Mouse (Mus musculus): ENCODE measurements around the gene Klk9. TPM values are rescaled to one million over a fixed set of nuclear protein-coding genes. Genes with fewer than 3 reads are reported as not detected.

Gene Klk9
- not detected for total RNA-seq (2021)
- long read RNA-seq, experiment 1, result 0 reads
- long read RNA-seq, experiment 2, partial matches to known transcripts, result 0 of 1 reads
- long read RNA-seq, experiment 2, other reads (novel, unspliced or antisense), result 1 of 1 reads

DNA sequence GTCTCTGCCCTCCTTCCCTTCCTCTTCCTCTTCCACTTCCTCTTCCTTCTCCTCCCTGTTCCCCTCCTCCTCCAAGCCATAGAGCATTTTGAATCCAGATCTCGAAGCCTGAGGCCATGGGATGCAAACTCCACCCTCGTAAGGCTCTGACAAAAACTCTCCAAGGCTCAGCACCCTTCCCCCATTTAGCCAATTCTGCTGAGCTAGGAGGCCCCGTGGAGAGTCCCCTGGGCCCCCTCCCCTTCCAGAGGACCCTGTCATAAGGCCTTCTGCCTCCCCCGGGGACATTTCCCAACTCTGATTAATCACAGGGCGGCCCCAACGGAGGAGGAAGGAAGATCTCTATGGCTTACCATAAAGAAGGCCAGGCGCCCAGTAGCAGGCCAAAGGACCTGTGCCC, at the start of gene Klk9:
Klk9 (plus strand) TSS at position 301 of the 400 bp plus-strand sequence.
- no peak for DNase-seq
- intact Hi-C loops (cut with DNase I), result no loop called here

DNA sequence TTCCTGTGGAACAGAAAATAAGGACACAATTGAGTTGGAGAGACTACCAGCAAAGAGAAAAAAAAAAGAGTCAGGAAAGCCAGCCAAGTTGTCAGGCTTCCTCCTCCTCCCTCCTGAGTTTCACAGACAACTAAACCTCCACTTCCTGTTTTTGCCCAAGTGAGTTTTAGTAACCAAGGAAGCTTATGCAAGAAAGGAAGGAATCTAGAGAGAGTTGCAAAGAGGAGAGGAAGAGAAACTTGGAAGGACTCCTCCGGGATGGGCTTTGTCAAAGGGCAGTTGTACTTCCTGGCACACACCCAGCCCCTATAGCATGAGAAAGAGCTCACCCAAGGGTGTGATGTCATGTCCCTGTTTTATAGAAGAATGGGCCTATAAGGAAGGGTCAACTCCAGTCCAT, 43.9 kb upstream of the Klk9 start:
- DNase-seq, result peak; percentile 23 to 28
- intact Hi-C loops (cut with DNase I), result no loop called here

DNA sequence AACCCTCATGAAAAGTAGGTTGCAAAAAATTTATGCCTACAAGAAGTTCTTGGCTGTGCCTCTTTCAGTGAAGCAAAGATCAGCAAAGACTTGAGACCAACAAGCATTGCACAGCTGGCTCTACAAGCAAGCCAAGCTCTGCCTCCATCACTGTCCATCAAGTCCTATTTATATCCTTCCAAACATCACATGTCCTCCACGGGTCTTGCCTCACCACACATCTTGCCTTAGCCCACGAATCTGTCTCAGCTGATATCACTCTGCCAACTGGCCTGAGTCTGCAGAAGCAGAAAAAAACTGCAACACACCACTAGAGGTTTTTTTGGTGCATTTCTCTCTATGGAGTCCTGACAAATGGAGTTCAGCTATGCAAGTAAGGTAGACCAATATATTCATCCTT, 38.9 kb upstream of the Klk9 start:
- DNase-seq, result no peak
- intact Hi-C loops (cut with DNase I), result no loop called here

DNA sequence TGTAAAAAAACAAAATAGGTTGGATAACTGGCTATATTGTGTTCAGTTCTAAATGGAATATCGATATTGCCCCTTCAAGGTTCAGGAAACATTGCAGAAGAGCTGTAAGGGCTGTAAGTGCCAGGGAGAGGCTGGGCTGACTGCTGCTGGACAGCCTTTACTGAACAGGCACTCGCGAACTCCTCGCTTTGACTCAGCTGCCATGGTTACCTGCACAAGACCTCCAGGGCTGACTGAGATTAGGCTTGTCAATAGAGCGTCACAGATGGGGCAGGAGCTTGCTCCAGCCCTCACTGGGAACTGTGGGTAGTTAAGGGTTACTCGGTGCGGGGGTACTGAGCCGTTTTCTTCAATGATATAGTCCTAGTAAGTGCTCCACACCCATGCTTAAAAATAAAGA, 25.2 kb upstream of the Klk9 start:
- intact Hi-C loops (cut with DNase I), result no loop called here
- no peak for DNase-seq

DNA sequence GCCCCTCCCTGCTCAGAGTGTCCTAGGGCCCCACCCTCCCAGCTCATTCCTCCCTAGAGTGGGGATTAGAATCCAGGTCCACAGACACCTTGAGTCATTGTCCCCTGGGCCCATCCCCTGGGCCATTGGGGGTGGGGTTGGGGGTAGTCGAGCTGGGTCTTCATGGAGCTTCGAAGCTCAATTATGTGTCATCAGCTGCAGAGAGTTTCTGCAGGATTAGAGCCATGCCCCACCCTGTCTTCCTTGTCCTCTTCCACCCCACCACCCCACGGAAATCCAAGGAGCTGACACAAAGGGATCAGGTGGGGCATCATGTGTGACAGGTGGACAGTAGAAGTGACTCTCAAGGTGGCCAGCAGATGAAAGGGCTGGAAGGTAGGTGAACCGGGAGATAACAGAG, 23.1 kb upstream of the Klk9 start, which contains the start of gene Klk12:
Klk12 (plus strand) TSS at position 301 of the 400 bp plus-strand sequence.
- intact Hi-C loops (cut with DNase I), result no loop called here

DNA sequence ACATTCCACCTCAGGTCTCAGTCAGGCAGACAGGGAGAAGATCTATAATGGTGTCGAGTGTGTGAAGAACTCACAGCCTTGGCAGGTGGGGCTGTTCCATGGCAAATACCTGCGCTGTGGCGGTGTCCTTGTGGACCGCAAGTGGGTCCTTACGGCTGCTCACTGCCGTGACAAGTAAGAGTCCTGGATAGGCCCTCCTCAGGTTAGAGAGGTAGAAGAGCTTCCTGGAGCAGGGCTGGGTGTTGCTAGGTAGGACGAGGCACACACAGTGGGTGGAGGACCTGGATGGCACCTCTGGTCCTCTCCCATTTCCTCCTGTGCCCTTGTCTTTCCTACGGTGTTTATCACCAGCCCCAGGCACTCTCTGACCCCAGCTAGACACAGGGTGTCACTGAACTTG, 22.1 kb upstream of the Klk9 start:
- intact Hi-C loops (cut with DNase I), result no loop called here
- no peak for DNase-seq

More for the DNA sequence above, 23.1 kb upstream of the Klk9 start, which contains the start of gene Klk12:
- DNase-seq, result no peak

DNA sequence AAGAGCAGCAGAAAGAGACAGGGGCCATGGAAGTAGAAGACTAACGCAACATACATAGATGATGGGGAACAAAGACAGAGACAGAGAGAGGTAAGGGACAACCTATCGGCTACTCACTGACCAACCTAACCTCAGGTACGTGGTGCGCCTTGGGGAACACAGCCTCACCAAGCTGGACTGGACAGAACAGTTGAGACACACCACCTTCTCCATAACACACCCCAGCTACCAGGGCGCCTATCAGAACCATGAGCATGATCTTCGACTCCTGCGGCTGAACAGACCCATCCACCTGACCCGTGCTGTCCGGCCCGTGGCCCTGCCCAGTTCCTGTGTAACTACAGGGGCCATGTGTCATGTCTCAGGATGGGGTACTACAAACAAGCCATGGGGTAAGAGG, 21.0 kb upstream of the Klk9 start:
- intact Hi-C loops (cut with DNase I), result no loop called here
- no peak for DNase-seq

DNA sequence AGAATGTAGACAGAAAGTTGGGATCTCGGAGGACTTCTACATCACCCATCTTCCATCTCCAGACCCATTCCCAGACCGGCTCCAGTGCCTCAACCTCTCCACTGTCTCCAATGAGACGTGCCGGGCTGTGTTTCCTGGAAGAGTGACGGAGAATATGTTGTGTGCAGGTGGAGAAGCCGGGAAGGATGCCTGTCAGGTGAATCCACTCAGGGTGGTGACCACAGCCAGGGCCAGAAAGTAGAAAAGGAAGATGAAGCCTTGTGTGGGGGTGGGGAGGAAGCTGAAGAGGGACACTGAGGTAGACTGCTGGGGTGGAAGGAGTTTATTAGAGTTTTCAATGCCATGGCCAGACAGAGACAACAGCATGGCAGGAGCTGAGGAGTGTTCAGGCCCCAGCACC, 19.8 kb upstream of the Klk9 start:
- DNase-seq, result no peak
- intact Hi-C loops (cut with DNase I), result no loop called here

DNA sequence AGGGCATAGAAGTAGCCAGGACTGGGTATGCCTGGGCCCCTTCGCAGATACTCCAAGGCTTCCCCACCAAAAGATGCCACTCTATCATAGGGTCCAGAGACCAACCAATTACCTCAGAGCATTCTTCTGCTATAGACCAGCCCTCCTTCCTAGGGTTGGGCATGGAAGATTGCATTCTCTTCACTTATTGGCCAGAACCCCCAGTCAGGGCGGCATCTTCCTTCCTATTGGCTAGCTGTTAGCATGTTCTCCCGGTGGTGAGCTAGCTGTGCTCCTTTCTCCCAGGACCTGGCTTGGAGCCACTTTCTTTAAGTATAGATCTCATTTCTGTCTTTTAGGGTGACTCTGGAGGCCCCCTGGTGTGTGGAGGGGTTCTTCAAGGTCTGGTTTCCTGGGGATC, 18.8 kb upstream of the Klk9 start:
- no peak for DNase-seq
- intact Hi-C loops (cut with DNase I), result no loop called here

DNA sequence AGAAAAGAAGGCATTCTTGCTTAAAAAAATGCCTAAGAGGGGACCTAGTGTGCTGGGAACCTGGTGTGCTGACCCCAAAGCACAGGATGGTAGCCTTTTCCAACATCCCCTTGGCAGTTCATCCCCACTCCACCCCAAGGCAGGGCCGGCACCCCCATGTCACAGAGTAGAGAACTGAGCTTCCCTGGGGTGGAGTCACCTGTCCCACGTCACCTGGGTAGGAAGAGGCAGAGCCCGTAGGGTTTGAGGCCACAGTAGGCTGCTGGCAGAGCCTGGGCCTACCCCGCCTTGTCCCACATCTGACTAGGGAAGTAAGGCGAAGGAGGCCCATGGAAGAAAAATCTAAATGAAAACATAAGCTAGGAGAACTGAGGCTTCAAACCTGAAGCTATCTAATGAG, 17.3 kb upstream of the Klk9 start, which contains the start of gene Klk11:
Klk11 (plus strand) TSS at position 241 of the 400 bp plus-strand sequence.
- intact Hi-C loops (cut with DNase I), result no loop called here
- DNase-seq, result no peak

DNA sequence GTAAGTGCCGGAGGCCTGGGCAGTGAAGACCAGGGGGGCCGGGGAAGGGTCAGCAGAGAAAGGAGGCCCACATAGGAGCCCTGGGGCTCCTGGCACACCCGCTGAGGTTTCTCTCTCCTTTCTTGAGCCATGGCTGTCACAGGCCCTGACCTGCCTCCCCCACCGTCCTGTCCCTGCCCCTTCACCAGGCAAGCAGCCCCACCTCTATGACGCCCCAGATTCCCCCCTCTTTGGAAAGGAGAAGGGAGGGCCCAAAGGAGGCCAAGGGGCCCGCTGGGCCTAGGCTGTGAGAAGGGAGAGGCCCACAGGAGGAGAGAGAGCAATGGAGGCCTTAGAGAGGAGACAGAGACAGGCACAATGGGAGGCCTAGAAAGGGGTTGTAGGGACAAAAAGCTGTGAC, 16.9 kb upstream of the Klk9 start:
- DNase-seq, result no peak
- intact Hi-C loops (cut with DNase I), result no loop called here

DNA sequence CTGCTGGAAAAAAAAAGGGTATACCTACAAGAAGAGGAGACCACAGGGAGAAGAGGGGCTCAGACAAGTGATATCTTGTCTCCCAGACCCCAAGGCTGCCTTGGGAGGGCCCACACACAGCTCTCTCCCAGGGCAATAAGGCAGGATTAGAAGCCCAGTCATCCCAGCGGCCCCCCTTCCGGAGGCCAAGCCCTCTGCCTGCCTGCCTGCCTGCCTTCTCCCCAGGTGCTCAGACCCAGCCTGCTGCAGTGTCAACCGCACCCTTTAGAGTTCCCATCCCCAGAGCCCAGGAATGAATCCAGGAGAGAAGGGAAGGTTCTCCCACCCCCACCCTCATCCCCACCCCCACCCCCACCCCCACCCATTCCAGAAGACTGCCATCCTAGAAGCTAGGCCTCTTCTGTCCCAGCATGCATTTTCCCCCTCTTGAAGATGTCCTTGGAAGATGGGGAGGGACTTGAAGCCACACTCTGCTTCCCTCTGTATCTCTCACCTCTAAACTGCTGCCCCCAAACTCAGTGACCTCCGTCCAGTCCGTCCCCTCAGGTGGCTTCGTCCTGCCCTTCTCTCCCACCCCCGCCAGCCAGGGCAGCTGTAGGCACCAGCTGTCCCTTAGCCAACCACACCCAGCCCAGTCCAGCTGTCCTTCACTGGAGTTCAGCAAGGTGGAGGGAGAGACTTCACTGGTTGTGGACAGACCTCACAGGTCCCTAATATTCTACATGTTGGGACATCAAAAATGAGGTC, 16.2 kb upstream of the Klk9 start:
- DNase-seq, result no peak
- intact Hi-C loops (cut with DNase I), result no loop called here

DNA sequence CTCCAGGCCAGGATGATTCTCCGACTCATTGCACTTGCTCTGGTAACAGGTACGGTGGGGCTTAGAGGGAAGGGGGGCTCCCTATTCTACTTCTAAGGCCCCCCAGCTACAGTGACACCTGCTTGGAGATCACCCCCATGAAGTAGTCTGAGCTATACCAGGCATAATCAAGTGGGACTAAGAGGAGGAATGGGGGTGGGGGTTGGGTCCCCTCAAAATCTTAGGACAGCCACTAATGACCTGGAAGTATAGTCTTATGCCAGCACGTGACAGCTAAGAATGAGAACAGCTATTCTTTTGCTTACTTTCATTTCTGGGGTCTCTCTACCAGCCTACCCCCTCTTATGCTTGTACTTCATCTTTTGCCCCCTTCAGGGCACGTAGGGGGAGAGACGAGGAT, 15.2 kb upstream of the Klk9 start:
- DNase-seq, result no peak
- intact Hi-C loops (cut with DNase I), result no loop called here

DNA sequence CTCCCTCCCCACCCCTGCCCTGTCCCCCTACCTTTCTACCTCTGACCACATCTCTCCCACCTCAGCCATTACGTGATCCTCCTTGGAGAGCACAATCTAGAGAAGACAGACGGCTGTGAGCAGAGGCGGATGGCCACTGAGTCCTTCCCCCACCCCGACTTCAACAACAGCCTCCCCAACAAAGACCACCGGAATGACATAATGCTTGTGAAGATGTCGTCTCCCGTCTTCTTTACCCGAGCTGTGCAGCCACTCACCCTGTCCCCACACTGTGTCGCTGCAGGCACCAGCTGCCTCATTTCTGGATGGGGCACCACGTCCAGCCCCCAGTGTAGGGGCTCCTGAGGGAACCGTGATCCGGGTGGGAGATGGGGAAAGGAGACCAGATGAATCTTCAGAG, 14.3 kb upstream of the Klk9 start:
- intact Hi-C loops (cut with DNase I), result no loop called here
- DNase-seq, result no peak

DNA sequence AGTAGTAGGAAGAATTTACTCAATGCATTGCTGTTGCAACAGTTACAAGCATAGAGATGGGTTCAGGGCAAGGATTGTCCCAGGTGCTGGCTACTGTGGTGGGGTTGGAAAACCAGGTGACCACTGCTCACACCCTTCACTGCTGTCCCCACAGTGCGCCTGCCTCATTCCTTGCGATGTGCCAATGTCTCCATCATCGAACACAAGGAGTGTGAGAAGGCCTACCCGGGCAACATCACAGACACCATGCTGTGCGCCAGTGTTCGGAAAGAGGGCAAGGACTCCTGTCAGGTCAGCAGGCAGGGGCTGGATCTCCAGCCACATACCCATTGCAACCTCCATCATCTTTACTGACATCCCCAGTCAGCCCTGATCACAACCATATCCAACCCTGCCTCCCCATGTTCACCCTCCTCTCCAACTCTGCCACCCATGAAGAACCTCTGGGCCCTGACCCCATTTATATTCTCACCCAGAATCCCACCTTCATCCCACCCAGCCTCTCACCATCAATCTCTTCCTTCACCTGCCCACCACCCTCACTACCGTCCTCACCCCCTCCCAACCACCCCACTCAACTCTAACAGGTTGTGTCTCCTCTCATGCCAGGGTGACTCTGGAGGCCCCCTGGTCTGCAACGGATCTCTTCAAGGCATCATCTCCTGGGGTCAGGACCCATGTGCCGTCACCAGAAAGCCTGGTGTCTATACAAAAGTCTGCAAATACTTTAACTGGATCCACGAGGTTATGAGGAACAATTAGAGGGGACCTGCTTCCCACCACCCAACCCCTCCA, 13.3 kb upstream of the Klk9 start:
- intact Hi-C loops (cut with DNase I), result no loop called here
- no peak for DNase-seq

DNA sequence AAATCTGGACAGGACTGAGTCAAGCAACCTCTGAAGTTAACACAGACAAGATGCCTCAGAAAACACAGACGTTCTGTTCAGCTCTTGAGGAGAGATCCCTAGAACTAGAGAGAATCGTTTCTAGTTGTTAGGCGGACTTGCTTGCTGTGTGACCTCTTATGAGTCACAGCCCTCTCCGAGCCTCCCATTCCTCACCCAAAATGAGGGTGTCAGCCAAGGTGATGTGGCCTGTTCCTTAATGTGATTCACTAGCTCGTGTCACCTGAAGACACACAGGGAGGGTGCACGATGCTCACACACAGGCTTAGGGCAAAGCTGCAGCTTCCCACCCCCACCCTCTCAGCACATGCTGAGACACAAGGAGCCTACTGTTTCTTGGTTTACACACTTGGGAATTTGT, 11.4 kb upstream of the Klk9 start:
- intact Hi-C loops (cut with DNase I), result no loop called here
- DNase-seq, result no peak

DNA sequence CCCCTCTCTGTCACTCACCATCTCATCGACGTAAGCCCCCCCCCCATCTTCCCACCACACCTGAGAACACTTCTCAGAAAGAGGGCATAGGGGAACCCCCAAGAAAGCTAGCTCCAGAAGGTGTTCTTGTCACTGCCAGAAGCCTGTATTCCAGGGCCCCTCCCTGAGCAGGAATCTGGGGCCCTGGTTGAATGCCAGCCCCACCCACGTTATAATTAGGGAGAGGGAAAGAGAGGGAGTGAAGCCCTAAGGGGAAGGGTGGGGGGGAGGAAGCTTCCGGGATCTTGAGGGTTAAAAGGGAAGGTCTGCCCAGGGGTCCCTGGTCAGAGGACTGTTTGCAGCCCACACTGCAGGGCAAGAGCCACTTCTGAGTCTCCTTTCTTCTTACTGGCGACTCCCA, 10.9 kb upstream of the Klk9 start, which contains the start of gene Klk10:
Klk10 (plus strand) TSS at position 290 of the 400 bp plus-strand sequence.
- intact Hi-C loops (cut with DNase I), result no loop called here

DNA sequence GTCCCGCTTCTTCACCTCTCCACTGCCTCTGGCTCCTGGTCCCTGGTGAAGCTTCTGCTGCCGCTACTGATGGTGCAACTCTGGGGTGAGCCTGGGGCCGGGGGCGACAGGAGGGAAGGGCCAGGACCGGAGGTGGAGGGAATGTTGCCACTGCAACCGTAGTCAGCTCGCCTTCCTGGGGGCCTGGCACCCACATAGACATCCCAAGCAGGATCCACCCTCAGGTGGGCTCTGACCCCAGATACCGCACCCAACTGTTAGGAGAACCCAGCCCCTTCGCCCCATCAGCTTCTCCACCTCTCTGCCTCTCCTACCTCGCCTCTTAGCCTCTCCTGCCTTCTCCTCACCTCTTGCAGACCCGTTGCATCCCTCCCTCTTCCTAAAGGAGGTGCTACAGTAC, 10.2 kb upstream of the Klk9 start:
- no peak for DNase-seq
- intact Hi-C loops (cut with DNase I), result no loop called here

More for the DNA sequence above, 10.9 kb upstream of the Klk9 start, which contains the start of gene Klk10:
- no peak for DNase-seq

DNA sequence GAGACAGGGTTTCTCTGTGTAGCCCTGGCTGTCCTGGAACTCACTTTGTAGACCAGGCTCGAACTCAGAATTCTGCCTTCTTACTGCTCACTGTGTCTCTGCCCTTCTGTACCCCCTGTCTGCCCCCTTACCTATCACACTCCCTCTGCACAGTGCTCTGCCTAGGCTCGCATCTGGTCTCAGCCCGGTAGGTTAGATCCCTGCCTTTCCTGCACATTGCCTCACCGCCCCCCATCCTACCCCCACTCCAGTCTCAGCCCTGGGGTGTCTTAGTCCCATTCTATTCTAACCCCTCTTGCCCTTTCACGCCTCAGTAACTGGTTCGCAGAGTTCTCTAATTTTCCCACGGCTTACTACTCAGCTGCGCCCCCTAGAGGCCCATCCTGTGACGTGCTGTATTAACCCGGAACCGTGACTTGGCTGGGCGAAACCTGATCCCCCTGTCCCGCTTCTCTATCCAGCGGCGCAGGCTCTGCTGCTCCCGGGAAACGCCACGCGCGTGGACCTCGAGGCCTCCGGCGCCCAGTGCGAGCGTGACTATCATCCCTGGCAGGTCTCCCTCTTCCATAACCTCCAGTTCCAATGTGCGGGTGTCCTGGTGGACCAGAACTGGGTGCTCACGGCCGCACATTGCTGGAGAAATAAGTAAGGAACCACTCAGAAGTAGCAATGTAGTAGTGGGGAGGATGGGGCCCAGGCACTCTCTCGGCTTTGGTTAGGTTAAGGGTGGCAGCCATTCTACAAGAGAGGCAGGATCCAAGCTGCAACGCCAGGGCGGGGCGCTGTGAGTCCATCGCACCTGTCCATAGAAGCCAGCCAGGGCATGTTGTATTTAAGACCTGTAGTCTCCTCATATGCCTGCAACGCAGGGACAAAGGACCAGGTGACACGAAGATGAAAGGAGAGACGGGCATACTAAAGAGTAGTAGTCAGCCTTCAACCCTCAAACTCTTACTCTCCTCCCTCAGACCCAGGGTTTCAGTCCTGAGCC, 9.1 kb upstream of the Klk9 start:
- intact Hi-C loops (cut with DNase I), result no loop called here
- DNase-seq, result peak; percentile 77 to 85

DNA sequence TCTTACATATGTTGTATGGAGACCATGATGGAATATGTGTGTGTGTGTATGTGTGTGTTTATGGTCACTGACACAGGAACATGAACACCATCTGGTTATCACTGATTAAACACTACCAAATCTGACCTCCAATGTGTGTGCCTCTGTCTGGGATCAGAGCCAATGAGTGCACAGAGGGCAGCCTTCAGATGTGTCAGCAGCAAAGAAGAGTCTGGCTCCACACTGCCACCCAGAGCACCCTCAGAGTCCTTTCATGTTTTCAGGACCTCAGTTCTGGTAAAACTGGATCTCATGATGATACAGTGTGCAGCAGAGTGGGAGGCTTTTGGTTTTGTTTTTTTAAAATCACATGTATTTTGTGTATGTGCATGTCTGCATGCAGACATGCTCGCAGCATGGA, 6.4 kb upstream of the Klk9 start:
- no peak for DNase-seq
- intact Hi-C loops (cut with DNase I), result loop anchor here (1.0 to 5.0 kb wide), 2 partner anchors 104 to 107 kb away; no protein-coding TSS in a partner anchor

Data from heart, postnatal 14 days (tissue).